Mouse (Mus musculus): Measurements from ENCODE around the gene Hist2h3c2. TPM values are rescaled to one million over a fixed set of nuclear protein-coding genes. Genes with fewer than 3 reads are reported as not detected.
"Not testable (repeated sequence)": the region's sequence is repeated elsewhere in the genome, so short reads cannot be mapped to it uniquely, and the experiment has no call there.

Hist2h3c2 gene
- polyA plus RNA-seq, 1 experiment from 2014 or later = 8.0 TPM

DNA sequence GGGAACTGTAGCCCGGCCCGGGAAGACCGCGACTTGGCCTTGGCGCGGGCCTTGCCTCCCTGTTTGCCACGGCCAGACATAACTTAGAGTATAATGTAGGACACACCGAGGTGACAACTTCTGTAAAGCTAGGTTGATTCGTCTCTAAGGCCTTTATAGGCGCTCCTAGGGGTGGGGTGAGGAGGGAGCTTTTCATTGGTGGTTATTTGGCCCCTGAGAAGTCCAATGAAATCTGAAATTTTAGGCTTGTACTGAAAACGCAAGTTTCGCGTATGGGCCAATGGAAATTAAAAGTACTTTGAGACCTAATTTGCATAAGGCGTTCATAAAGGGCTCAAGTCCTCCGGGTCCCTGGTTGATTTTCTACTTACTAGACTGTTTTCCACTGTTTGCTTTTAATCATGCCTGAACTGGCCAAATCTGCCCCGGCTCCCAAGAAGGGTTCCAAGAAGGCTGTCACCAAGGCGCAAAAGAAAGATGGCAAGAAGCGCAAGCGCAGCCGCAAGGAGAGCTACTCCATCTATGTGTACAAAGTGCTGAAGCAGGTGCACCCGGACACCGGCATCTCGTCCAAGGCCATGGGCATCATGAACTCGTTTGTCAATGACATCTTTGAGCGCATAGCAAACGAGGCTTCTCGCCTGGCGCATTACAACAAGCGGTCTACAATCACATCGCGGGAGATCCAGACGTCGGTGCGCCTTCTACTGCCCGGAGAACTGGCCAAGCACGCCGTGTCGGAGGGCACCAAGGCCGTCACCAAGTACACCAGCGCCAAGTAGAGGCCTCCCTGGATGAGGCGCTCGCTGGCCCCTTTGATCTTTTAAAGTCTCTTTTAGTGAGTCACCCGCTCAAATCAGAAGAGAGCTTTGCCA is 17.9 kb downstream of the Hist2h3c2 start, which contains the start of the genes Hist2h2ac and Hist2h2be:
Hist2h2ac (minus strand) TSS at position 116 of the 875 bp plus-strand sequence.
Hist2h2be (plus strand) TSS at position 355 of the 875 bp plus-strand sequence.
- Histone ChIP-seq H3K4me3 (ENCODE audit: low read depth, low read length) (peak within 1 kb of the TSS; percentile 61), H3K36me3 (ENCODE audit: control insufficient read depth, insufficient read depth, low read length) (no peaks in the 10 kb centered on the region), H3K4me2 (peak within 1 kb of the TSS; percentile 92), H3K9ac (ENCODE audit: low read depth, low read length) (peak within 1 kb of the TSS; percentile 98), H3K27ac (ENCODE audit: low read depth, low read length) (peak within 1 kb of the TSS; percentile 100), H3K9me3 (ENCODE audit: control insufficient read depth, low read length) (no peaks in the 10 kb centered on the region), H3K4me1 (replicated peaks; ENCODE audit: control insufficient read depth, insufficient read depth, low read length) (peaks cover 31% of the 10 kb centered on the region), H3K27me3 (replicated peaks; ENCODE audit: control insufficient read depth, insufficient read depth, low read length) (no peaks in the 10 kb centered on the region)
- DNase-seq (ENCODE audit: low spot score) (peak; percentile 84), ATAC-seq (replicated peaks; ENCODE audit: low FRiP score) (peak; percentile 92)
- under 1% methylated on average over 43 of the region's 43 CpGs for WGBS

DNA sequence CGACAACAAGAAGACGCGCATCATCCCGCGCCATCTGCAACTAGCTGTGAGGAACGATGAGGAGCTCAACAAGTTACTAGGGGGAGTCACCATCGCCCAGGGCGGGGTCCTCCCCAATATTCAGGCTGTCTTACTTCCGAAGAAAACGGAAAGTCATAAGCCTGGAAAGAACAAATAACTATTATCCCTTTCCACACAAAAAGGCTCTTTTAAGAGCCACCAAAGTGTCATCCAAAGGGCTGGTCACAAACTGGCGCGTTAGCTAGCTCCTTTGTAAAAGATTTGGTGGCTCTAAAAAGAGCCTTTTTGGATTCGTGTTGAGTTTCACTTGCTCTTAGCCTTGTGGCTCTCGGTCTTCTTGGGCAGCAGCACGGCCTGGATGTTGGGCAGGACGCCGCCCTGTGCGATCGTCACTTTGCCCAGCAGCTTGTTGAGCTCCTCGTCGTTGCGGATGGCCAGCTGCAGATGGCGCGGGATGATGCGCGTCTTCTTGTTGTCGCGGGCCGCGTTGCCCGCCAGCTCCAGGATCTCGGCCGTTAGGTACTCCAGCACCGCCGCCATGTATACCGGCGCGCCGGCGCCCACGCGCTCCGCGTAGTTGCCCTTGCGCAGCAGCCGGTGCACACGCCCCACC is 18.7 kb downstream of the Hist2h3c2 start:
- ATAC-seq (replicated peaks; ENCODE audit: low FRiP score) (peak; percentile 9), DNase-seq (ENCODE audit: low spot score) (peak; percentile 79)
- under 1% methylated on average over 26 of the region's 47 CpGs for WGBS
- H3K27me3 ChIP-seq (replicated peaks; ENCODE audit: control insufficient read depth, insufficient read depth, low read length); H3K9me3 ChIP-seq (ENCODE audit: control insufficient read depth, low read length); H3K36me3 ChIP-seq (ENCODE audit: control insufficient read depth, insufficient read depth, low read length): not testable (repeated sequence)
- Histone ChIP-seq H3K4me3 (ENCODE audit: low read depth, low read length) (peak overlapping the region; percentile 61), H3K9ac (ENCODE audit: low read depth, low read length) (peak overlapping the region; percentile 98), H3K27ac (ENCODE audit: low read depth, low read length) (peak overlapping the region; percentile 100), H3K4me2 (peak overlapping the region; percentile 92), H3K4me1 (replicated peaks; ENCODE audit: control insufficient read depth, insufficient read depth, low read length) (peaks cover 26% of the 10 kb centered on the region)

DNA sequence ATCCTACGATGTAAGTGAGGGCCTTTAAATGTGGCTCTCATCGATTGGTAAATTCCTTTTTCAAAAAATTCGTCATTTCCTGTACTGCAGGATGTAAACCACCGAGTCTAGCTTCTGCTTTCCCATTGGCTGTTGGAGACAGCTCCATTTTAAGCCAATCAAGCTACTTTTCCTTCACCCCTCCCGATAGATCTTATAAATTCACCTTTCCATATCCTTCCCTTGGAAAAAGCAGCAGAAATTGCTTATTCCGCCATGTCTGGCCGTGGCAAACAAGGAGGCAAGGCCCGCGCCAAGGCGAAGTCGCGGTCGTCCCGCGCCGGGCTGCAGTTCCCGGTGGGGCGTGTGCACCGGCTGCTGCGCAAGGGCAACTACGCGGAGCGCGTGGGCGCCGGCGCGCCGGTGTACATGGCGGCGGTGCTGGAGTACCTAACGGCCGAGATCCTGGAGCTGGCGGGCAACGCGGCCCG is 19.2 kb downstream of the Hist2h3c2 start, which contains the start of the genes Bola1 and Hist2h2ab:
Bola1 (minus strand) TSS at position 49 of the 470 bp plus-strand sequence.
Hist2h2ab (plus strand) TSS at position 205 of the 470 bp plus-strand sequence.
- Histone ChIP-seq H3K4me3 (ENCODE audit: low read depth, low read length) (peak within 1 kb of the TSS; percentile 61), H3K4me2 (peak within 1 kb of the TSS; percentile 92), H3K36me3 (ENCODE audit: control insufficient read depth, insufficient read depth, low read length) (no peaks in the 10 kb centered on the region), H3K9ac (ENCODE audit: low read depth, low read length) (peak within 1 kb of the TSS; percentile 98), H3K27ac (ENCODE audit: low read depth, low read length) (peak within 1 kb of the TSS; percentile 100), H3K27me3 (replicated peaks; ENCODE audit: control insufficient read depth, insufficient read depth, low read length) (no peaks in the 10 kb centered on the region), H3K4me1 (replicated peaks; ENCODE audit: control insufficient read depth, insufficient read depth, low read length) (peaks cover 22% of the 10 kb centered on the region), H3K9me3 (ENCODE audit: control insufficient read depth, low read length) (no peaks in the 10 kb centered on the region)
- DNase-seq (ENCODE audit: low spot score) (peak; percentile 80), ATAC-seq (replicated peaks; ENCODE audit: low FRiP score) (peak; percentile 74)
- WGBS = under 1% methylated on average over 37 of the region's 37 CpGs

DNA sequence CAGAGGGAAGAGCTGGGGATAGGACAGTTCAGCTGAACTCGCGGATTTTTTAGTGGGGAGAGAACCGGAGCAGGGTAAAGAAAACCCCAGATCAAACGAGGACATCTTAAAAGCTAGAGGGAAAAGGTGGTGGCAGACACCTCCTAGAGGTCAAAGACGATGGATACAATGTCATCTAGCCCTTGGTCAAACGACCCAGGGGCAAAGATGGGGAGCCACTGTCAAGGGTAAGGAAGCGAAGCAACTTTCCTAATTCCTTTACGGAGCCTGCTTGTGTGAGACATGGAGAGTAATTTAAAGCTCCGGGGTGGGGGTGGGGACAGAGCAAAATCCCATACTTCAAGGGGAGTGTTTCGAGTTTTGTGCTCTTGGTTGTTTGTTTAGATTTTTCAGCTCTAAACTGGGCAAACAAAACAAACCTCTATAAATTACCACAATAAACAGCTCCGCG is 19.7 kb downstream of the Hist2h3c2 start:
- Histone ChIP-seq H3K9me3 (ENCODE audit: control insufficient read depth, low read length) (no peaks in the 10 kb centered on the region), H3K4me2 (peak overlapping the region; percentile 92), H3K27me3 (replicated peaks; ENCODE audit: control insufficient read depth, insufficient read depth, low read length) (no peaks in the 10 kb centered on the region), H3K9ac (ENCODE audit: low read depth, low read length) (peak overlapping the region; percentile 98), H3K36me3 (ENCODE audit: control insufficient read depth, insufficient read depth, low read length) (no peaks in the 10 kb centered on the region), H3K4me1 (replicated peaks; ENCODE audit: control insufficient read depth, insufficient read depth, low read length) (peaks cover 22% of the 10 kb centered on the region), H3K27ac (ENCODE audit: low read depth, low read length) (peak overlapping the region; percentile 100), H3K4me3 (ENCODE audit: low read depth, low read length) (peak overlapping the region; percentile 61)
- 0% methylated on average over 12 of the region's 12 CpGs for WGBS
- ATAC-seq (replicated peaks; ENCODE audit: low FRiP score) (0 out of 2 replicates have a peak, but pooled peaks have one; percentile 3), DNase-seq (ENCODE audit: low spot score) (peak; percentile 64)

DNA sequence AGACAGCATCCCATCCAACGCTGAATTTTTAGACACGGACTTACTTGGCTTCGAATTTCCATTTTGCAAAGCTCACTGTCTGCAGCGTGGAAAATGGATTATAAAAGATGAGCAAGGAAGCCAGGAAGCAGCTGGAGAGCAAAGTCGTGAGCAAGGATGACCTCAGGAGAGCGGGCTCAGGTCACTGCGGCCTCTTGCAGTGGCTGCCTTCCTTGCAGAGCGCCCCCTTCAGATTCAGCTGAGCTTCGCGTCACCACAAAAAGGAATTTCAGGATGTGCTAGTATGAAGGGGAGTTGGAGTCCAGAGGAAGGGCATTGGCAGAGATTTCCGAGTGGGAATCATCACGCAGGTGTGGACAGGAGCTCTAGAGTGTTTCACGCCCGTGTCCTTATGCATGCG is 29.7 kb downstream of the Hist2h3c2 start:
- no peak for ATAC-seq (replicated peaks; ENCODE audit: low FRiP score)
- 28% methylated on average over 15 of the region's 15 CpGs for WGBS
- Histone ChIP-seq H3K4me3 (ENCODE audit: low read depth, low read length) (no peak overlapping the region), H3K36me3 (ENCODE audit: control insufficient read depth, insufficient read depth, low read length) (no peaks in the 10 kb centered on the region), H3K9me3 (ENCODE audit: control insufficient read depth, low read length) (no peaks in the 10 kb centered on the region), H3K27me3 (replicated peaks; ENCODE audit: control insufficient read depth, insufficient read depth, low read length) (no peaks in the 10 kb centered on the region), H3K4me2 (no peak overlapping the region), H3K9ac (ENCODE audit: low read depth, low read length) (no peak overlapping the region), H3K4me1 (replicated peaks; ENCODE audit: control insufficient read depth, insufficient read depth, low read length) (no peaks in the 10 kb centered on the region; the same call in 1 of the 2 replicates), H3K27ac (ENCODE audit: low read depth, low read length) (no peak overlapping the region)
- DNase-seq (ENCODE audit: low spot score) = no peak

DNA sequence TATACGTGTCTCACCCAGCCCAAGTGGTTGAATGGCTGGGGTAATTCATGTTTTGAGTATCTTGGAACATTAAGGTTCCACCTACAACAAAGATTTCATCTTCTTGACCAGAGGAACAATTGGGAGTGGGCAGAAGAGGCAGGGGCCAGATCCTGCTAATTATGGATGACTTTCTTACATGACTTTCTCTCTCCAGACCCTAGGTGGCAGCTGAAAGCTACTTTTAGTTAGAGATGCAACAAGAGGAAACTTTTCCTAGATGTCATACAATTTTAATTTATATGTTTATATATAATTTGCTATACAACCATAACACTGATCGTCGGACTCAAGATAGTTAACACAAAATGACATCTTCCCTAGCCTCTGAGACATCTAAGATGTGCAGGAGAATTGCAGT is 31.1 kb downstream of the Hist2h3c2 start:
- H3K4me1 ChIP-seq (replicated peaks; ENCODE audit: control insufficient read depth, insufficient read depth, low read length) = no peaks in the 10 kb centered on the region; the same call in 1 of the 2 replicates
- H3K4me2 ChIP-seq = no peak overlapping the region
- no peaks in the 10 kb centered on the region for H3K27me3 ChIP-seq (replicated peaks; ENCODE audit: control insufficient read depth, insufficient read depth, low read length)
- ATAC-seq (replicated peaks; ENCODE audit: low FRiP score) (no peak), DNase-seq (ENCODE audit: low spot score) (no peak)
- H3K9me3 ChIP-seq (ENCODE audit: control insufficient read depth, low read length) = no peaks in the 10 kb centered on the region
- no peak overlapping the region for H3K27ac ChIP-seq (ENCODE audit: low read depth, low read length)
- H3K4me3 ChIP-seq (ENCODE audit: low read depth, low read length) = no peak overlapping the region
- H3K36me3 ChIP-seq (ENCODE audit: control insufficient read depth, insufficient read depth, low read length) = no peaks in the 10 kb centered on the region
- no peak overlapping the region for H3K9ac ChIP-seq (ENCODE audit: low read depth, low read length)
- WGBS = 80% methylated on average over 3 of the region's 3 CpGs

DNA sequence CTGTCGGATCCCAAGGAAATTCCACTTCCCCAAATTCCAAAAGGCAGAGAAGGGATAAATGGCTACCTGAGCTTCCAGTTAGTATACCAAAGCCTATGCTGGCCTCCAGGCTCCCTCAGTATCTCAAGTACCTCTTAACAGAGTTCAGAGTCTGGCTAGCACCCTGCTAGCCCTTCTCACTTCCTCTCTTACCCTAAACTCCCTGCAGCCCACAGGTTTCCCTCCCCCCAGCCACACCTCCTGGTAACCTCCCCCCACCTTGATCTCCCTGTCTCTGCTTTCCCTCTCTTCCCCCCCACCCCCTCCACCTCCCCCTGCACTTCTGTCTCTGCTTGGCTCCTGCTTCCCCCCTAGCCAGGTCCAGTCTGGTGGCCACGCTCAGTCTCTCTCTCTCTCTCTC is 39.2 kb downstream of the Hist2h3c2 start:
- DNase-seq (ENCODE audit: low spot score) = no peak
- Histone ChIP-seq H3K36me3 (ENCODE audit: control insufficient read depth, insufficient read depth, low read length) (0 out of 2 replicates have a peak, but pooled peaks cover 2% of the 10 kb centered on the region), H3K27ac (ENCODE audit: low read depth, low read length) (no peak overlapping the region), H3K27me3 (replicated peaks; ENCODE audit: control insufficient read depth, insufficient read depth, low read length) (no peaks in the 10 kb centered on the region), H3K9me3 (ENCODE audit: control insufficient read depth, low read length) (peaks cover 2% of the 10 kb centered on the region; the same call in 1 of the 2 replicates), H3K4me2 (no peak overlapping the region), H3K9ac (ENCODE audit: low read depth, low read length) (no peak overlapping the region), H3K4me3 (ENCODE audit: low read depth, low read length) (no peak overlapping the region), H3K4me1 (replicated peaks; ENCODE audit: control insufficient read depth, insufficient read depth, low read length) (peaks cover 13% of the 10 kb centered on the region)
- ATAC-seq (replicated peaks; ENCODE audit: low FRiP score) = no peak
- WGBS = 42% methylated on average over 2 of the region's 2 CpGs

DNA sequence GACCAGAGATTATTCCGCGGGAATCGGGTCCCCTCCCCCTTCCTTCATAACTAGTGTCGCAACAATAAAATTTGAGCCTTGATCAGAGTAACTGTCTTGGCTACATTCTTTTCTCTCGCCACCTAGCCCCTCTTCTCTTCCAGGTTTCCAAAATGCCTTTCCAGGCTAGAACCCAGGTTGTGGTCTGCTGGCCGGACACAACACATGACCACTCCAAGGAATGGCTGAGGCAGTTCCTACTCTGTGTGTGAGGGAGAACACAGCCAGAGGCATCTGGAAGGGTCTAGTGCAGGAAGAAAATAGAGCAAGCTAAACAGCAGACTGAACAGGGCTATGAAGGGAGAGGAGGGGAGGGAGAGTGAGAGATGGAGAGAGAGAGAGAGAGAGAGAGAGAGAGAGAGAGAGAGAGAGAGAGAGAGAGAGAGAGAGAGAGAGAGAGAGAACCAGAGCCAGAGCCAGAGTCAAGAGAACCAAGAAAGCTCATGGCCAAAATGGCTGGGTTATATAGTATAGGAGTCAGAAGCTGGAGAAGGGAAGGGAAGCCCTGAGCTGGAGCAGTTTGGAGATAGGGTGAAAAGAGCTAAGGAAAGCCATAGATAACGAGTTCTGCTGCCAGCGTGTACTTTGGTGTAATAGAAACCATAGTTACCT is 40.2 kb downstream of the Hist2h3c2 start:
- H3K4me1 ChIP-seq (replicated peaks; ENCODE audit: control insufficient read depth, insufficient read depth, low read length) = peaks cover 13% of the 10 kb centered on the region
- not testable (repeated sequence) for H3K4me3 ChIP-seq (ENCODE audit: low read depth, low read length); H3K27ac ChIP-seq (ENCODE audit: low read depth, low read length); DNase-seq (ENCODE audit: low spot score); H3K27me3 ChIP-seq (replicated peaks; ENCODE audit: control insufficient read depth, insufficient read depth, low read length); ATAC-seq (replicated peaks; ENCODE audit: low FRiP score); H3K9me3 ChIP-seq (ENCODE audit: control insufficient read depth, low read length); H3K36me3 ChIP-seq (ENCODE audit: control insufficient read depth, insufficient read depth, low read length)
- WGBS = 21% methylated on average over 6 of the region's 8 CpGs
- peak overlapping the region; percentile 30; the same call in 1 of the 2 replicates for H3K9ac ChIP-seq (ENCODE audit: low read depth, low read length)
- H3K4me2 ChIP-seq = peak overlapping the region; percentile 96
